Mouse (Mus musculus): ENCODE data around the gene Ets2.

GRCm38 (mm10) chr16:95656535-95656934 lies 45.3 kb upstream of the Ets2 start:
- TF ChIP-seq CTCF (IDR thresholded peaks at IDR 0.05; ENCODE audit: insufficient read depth, low read depth, low read length) = no peak
- TF ChIP-seq POLR2A (IDR thresholded peaks at IDR 0.05; ENCODE audit: insufficient read depth, low read depth, low read length) = no peak
